Mouse (Mus musculus): Measurements from ENCODE around the gene Zfp459. TPM values are rescaled to one million over a fixed set of nuclear protein-coding genes. Genes with fewer than 3 reads are reported as not detected.

The Zfp459 gene
- total RNA-seq (2012; rRNA removed) (not detected in 2 replicates), polyA plus RNA-seq (2012; ENCODE audit: insufficient read depth in 1 of 2, insufficient read length in 2 of 2, low read depth in 1 of 2, low replicate concordance in 2 of 2, missing spikeins in 1 of 2) (not detected)

DNA sequence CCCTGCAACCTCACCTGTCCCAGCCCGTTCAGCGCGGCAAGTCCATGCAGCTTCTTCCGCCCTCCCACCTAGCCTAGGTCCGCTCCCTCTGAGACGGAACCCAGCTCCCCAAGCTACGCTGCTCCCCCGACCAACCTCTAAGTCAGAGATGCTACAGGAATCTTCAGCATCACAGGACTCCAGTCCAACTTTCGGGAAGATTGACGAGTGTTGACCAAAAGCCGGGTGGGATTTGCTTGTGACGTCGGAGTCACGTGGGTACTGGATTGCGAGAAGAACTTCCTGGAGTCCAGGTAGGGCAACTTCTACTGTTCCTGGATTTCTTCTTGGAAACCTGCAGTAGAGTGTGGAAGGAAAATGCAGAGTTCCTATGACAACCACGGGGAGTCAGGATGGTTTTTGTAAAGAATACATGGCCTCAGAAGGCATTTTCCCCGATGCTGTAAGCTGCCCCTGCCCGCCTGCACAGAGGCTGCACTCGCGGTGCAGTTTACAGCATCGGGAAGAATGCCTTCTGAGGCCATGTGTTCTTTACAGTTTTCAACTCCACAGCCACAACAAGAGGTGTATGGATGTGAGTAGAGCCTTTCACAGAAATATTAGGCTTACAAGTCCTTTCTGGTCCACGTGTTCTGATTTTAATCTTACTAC is at the start of gene Zfp459:
Zfp459 (minus strand) TSS at position 212 of the 651 bp plus-strand sequence.
- Histone ChIP-seq H3K4me1 (ENCODE audit: control insufficient read depth in 1 of 2, insufficient read depth in 2 of 2, low read length in 2 of 2) (no peaks in the 10 kb centered on the region), H3K36me3 (ENCODE audit: control insufficient read depth in 1 of 2, insufficient read depth in 2 of 2, low read length in 2 of 2) (no peaks in the 10 kb centered on the region), H3K27me3 (ENCODE audit: control insufficient read depth in 1 of 2, insufficient read depth in 2 of 2, low read length in 2 of 2) (no peaks in the 10 kb centered on the region), H3K9ac (ENCODE audit: control insufficient read depth, low read depth, low read length, poor library complexity, severe bottlenecking) (no peak within 1 kb of the TSS), H3K27ac (ENCODE audit: control insufficient read depth, low read depth, low read length) (no peak within 1 kb of the TSS), H3K79me2 (ENCODE audit: control insufficient read depth, insufficient read depth, low read length, poor library complexity) (no peaks in the 10 kb centered on the region), H3K9me3 (replicated peaks; ENCODE audit: insufficient read depth, low read length) (no peaks in the 10 kb centered on the region), H3K4me3 (ENCODE audit: control insufficient read depth in 1 of 2, insufficient read depth in 1 of 2, low read depth in 2 of 2, low read length in 2 of 2) (no peak within 1 kb of the TSS)
- DNase-seq (ENCODE audit: low read depth, low spot score) = no peak
- TF ChIP-seq MYC (IDR thresholded peaks at IDR 0.05; ENCODE audit: low read depth, low read length) = no peak
- TF ChIP-seq ZMIZ1 (IDR thresholded peaks at IDR 0.05; ENCODE audit: low read depth, low read length) = no peak
- TF ChIP-seq RCOR1 (IDR thresholded peaks at IDR 0.05; ENCODE audit: low read depth, low read length) = no peak
- TF ChIP-seq TCF12 (IDR thresholded peaks at IDR 0.05; ENCODE audit: low read depth, low read length) = no peak
- TF ChIP-seq TAL1 (IDR thresholded peaks at IDR 0.05; ENCODE audit: low read length) = no peak
- no peak for TF ChIP-seq JUND (IDR thresholded peaks at IDR 0.05; ENCODE audit: low read depth, low read length)
- TF ChIP-seq HCFC1 (IDR thresholded peaks at IDR 0.05; ENCODE audit: low read depth, low read length) = no peak
- TF ChIP-seq ZNF384 (IDR thresholded peaks at IDR 0.05; ENCODE audit: low read depth, low read length) = no peak
- no peak for TF ChIP-seq GATA1 (IDR thresholded peaks at IDR 0.05; ENCODE audit: low read depth, low read length)
- no peak for TF ChIP-seq MEF2A (IDR thresholded peaks at IDR 0.05; ENCODE audit: extremely low read depth, insufficient replicate concordance, low read depth, low read length, poor library complexity, severe bottlenecking)
- no peak for TF ChIP-seq CHD1 (IDR thresholded peaks at IDR 0.05; ENCODE audit: low read depth, low read length)
- TF ChIP-seq RAD21 (IDR thresholded peaks at IDR 0.05; ENCODE audit: low read depth, low read length) = no peak
- no peak for TF ChIP-seq SMC3 (IDR thresholded peaks at IDR 0.05; ENCODE audit: low read depth, low read length)
- TF ChIP-seq NRF1 (IDR thresholded peaks at IDR 0.05; ENCODE audit: insufficient read depth, low read depth, low read length, poor library complexity, severe bottlenecking) = no peak
- no peak for TF ChIP-seq POLR2AphosphoS2 (IDR thresholded peaks at IDR 0.05; ENCODE audit: low read length)
- no peak for TF ChIP-seq MAFK (IDR thresholded peaks at IDR 0.05; ENCODE audit: borderline replicate concordance, low read depth, low read length)
- TF ChIP-seq CHD2 (IDR thresholded peaks at IDR 0.05; ENCODE audit: low read length) = no peak

DNA sequence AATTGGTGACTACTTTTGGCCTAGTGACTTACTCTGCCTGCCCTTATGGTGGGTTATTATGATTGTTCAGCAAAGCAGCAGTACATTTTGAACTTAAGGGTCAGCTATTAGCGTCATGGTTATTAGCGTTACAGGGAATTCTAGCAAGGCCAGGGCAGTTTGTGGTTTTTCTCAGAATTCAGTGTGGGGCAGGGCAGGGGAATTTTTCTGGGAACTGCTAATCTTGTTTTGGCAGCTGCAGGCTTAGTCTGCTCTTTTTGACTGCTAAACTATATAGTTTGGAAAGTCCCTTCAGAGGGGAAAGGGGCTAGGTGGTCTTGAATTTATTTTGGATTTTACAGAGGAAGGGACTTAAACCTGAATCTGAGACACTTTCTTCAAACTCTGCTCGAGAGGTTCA is 48.1 kb upstream of the Zfp459 start:
- H3K4me3 ChIP-seq (ENCODE audit: control insufficient read depth in 1 of 2, insufficient read depth in 1 of 2, low read depth in 2 of 2, low read length in 2 of 2) = no peak overlapping the region
- H3K27me3 ChIP-seq (ENCODE audit: control insufficient read depth in 1 of 2, insufficient read depth in 2 of 2, low read length in 2 of 2) = no peaks in the 10 kb centered on the region
- H3K9me3 ChIP-seq (replicated peaks; ENCODE audit: insufficient read depth, low read length) = no peaks in the 10 kb centered on the region
- no peaks in the 10 kb centered on the region for H3K79me2 ChIP-seq (ENCODE audit: control insufficient read depth, insufficient read depth, low read length, poor library complexity)
- TF ChIP-seq TAL1 (IDR thresholded peaks at IDR 0.05; ENCODE audit: low read length) (peak; percentile 54), HCFC1 (IDR thresholded peaks at IDR 0.05; ENCODE audit: low read depth, low read length) (no peak)
- no peak for DNase-seq (ENCODE audit: low read depth, low spot score)
- no peaks in the 10 kb centered on the region for H3K36me3 ChIP-seq (ENCODE audit: control insufficient read depth in 1 of 2, insufficient read depth in 2 of 2, low read length in 2 of 2)
- no peaks in the 10 kb centered on the region for H3K4me1 ChIP-seq (ENCODE audit: control insufficient read depth in 1 of 2, insufficient read depth in 2 of 2, low read length in 2 of 2)
- no peak overlapping the region for H3K9ac ChIP-seq (ENCODE audit: control insufficient read depth, low read depth, low read length, poor library complexity, severe bottlenecking)
- no peak overlapping the region for H3K27ac ChIP-seq (ENCODE audit: control insufficient read depth, low read depth, low read length)
